Mouse (Mus musculus) hindbrain, embryonic 12.5 days (tissue): ENCODE results near the gene Gm21616. TPM values are rescaled to one million over a fixed set of nuclear protein-coding genes. Genes with fewer than 3 reads are reported as not detected.
"Not testable (repeated sequence)": the region's sequence is repeated elsewhere in the genome, so short reads cannot be mapped to it uniquely, and the experiment has no call there.

Experiments
- ATAC-seq: fragments of 200-750 bp; cut with Nextera tagmentation; 2 replicates; pipeline ENCODE4 v1.8.0; 2017; ENCODE audit warnings: moderate TSS enrichment; ENCODE audit not compliant: low FRiP score
- H3K27ac ChIP-seq: fragments of 300-500 bp; sonication (generic); 2 replicates; pipeline ENCODE4 v1.5.1; 2016; ENCODE audit warnings: mild to moderate bottlenecking
- H3K27me3 ChIP-seq: fragments of 300-500 bp; sonication (generic); 2 replicates; pipeline ENCODE4 v1.6.1; 2016; ENCODE audit warnings: mild to moderate bottlenecking
- H3K36me3 ChIP-seq: fragments of 300-500 bp; sonication (generic); 2 replicates; pipeline ENCODE4 v1.6.1; 2016; ENCODE audit warnings: mild to moderate bottlenecking
- H3K4me1 ChIP-seq: fragments of 300-500 bp; sonication (generic); 2 replicates; pipeline ENCODE4 v1.6.1; 2016
- H3K4me2 ChIP-seq: fragments of 300-500 bp; sonication (generic); replicated peaks from 2 replicates; pipeline ENCODE4 v1.6.1; 2016; ENCODE audit warnings: mild to moderate bottlenecking
- H3K4me3 ChIP-seq: fragments of 300-500 bp; sonication (generic); 2 replicates; pipeline ENCODE4 v1.5.1; 2016; ENCODE audit warnings: mild to moderate bottlenecking
- H3K9ac ChIP-seq: fragments of 300-500 bp; sonication (generic); 2 replicates; pipeline ENCODE4 v1.6.1; 2016; ENCODE audit warnings: mild to moderate bottlenecking, moderate library complexity
- H3K9me3 ChIP-seq: fragments of 300-500 bp; sonication (generic); replicated peaks from 2 replicates; pipeline ENCODE4 v1.6.1; 2016; ENCODE audit warnings: mild to moderate bottlenecking
- WGBS: fragments of 180-500 bp; shearing (Covaris S2); methylation state at CpG from one replicate; pipeline ENCODE4 v1.1.7; 2016; 5-methylcytosine and 5-hydroxymethylcytosine counted together
- polyA plus RNA-seq: library from polyadenylated mRNA; unstranded; fragments of >200 nt; fragmentation: Nextera tagmentation; extraction: Ambion mirVana; gene quantifications from 2 replicates; pipeline ENCODE4 v1.2.1, GENCODE M21; 2016

Gm21616 gene
- polyA plus RNA-seq: not detected in 2 replicates

- H3K36me3 ChIP-seq, H3K4me2 ChIP-seq, H3K4me3 ChIP-seq, ATAC-seq, H3K27me3 ChIP-seq, H3K27ac ChIP-seq, H3K9ac ChIP-seq, H3K4me1 ChIP-seq, H3K9me3 ChIP-seq: not testable (repeated sequence)
- WGBS: no CpG with 5 or more reads among the region's 4 CpGs
Measured at GRCm38 (mm10) chrX:125435242-125435641, at the start of gene Gm21616. TSS of gene Gm21616 (plus strand) at chrX:125435542.
